ENCODE assay signal across 8 mouse cellular contexts in genomic region chr2:160872395-160872794, GRCm38 (mm10). TPM values are rescaled to one million over a fixed set of nuclear protein-coding genes. Genes with fewer than 3 reads are reported as not detected.
DNase-seq lines count a peak whose midpoint lies in the region; ATAC-seq and TF ChIP-seq lines count a peak whose summit lies in the region.

No protein-coding gene starts in this region.

- WGBS in hindbrain, embryonic 15.5 days, result under 1% methylated on average over 39 of the region's 47 CpGs
- 1% methylated on average over 44 of the region's 47 CpGs for WGBS in macrophage (ENCODE audit: missing documents)

- peak overlapping the region; percentile 98 for H3K27ac ChIP-seq in hindbrain, embryonic 15.5 days (replicated peaks)
- peak overlapping the region; percentile 97 for H3K27ac ChIP-seq in left cerebral cortex, adult 2 months
- H3K27ac ChIP-seq in macrophage, result no peak overlapping the region

- H3K36me3 ChIP-seq in hindbrain, embryonic 15.5 days, result no peaks in the 10 kb centered on the region
- no peaks in the 10 kb centered on the region for H3K36me3 ChIP-seq in macrophage (ENCODE audit: inconsistent target)

- peak; percentile 90 for ATAC-seq in hindbrain, embryonic 15.5 days (ENCODE audit: low FRiP score, low read depth)

- DNase-seq in R1 (ENCODE audit: low read depth, low spot score), result peak; percentile 58
- DNase-seq in cerebellum, postnatal 14 days, result peak; percentile 86 to 87
- peak; percentile 39 to 54 for DNase-seq in frontal cortex, postnatal 25 days (ENCODE audit: low spot score in 2 of 2)
- peak; percentile 72 to 75 for DNase-seq in left cerebral cortex, adult 2 months (ENCODE audit: extremely low spot score in 1 of 2, low spot score in 2 of 2)
- DNase-seq in right cerebral cortex, adult 18-20 months, result peak; percentile 76
- peak; percentile 69 for DNase-seq in urinary bladder, postnatal 25 days (ENCODE audit: low spot score)

- H3K4me3 ChIP-seq in hindbrain, embryonic 15.5 days, result peak overlapping the region; percentile 79
- peak overlapping the region; percentile 80 for H3K4me3 ChIP-seq in left cerebral cortex, adult 2 months
- H3K4me3 ChIP-seq in macrophage (ENCODE audit: inconsistent target), result peak overlapping the region; percentile 38

- H3K9ac ChIP-seq in hindbrain, embryonic 15.5 days, result peak overlapping the region; percentile 98

- H3K79me2 ChIP-seq in macrophage (ENCODE audit: inconsistent target), result no peaks in the 10 kb centered on the region

- intact Hi-C loops in left cerebral cortex, adult 2 months (cut with DNase I), result loop anchor here (2.0 to 5.0 kb wide), 4 partner anchors 65 to 225 kb away; partner anchors contain the start of genes Plcg1 and Top1

- no peaks in the 10 kb centered on the region for H3K9me3 ChIP-seq in hindbrain, embryonic 15.5 days

- no peaks in the 10 kb centered on the region for H3K27me3 ChIP-seq in hindbrain, embryonic 15.5 days

- peaks cover 17% of the 10 kb centered on the region for H3K4me1 ChIP-seq in hindbrain, embryonic 15.5 days (replicated peaks)

- H3K4me2 ChIP-seq in hindbrain, embryonic 15.5 days, result peak overlapping the region; percentile 73

- TF ChIP-seq CTCF in left cerebral cortex, adult 2 months (IDR thresholded peaks at IDR 0.05), result no peak

RNA-seq across cellular contexts. Expression of gene Zhx3, which starts 0.4 kb away (rescaled TPM):
- polyA plus RNA-seq in hindbrain, embryonic 15.5 days (2015; fragmentation: Nextera tagmentation; extraction: Ambion mirVana), result 20.6 and 22.5 TPM in 2 replicates
- total RNA-seq in left cerebral cortex, adult 2 months (2021), result 10 to 100 TPM; 67.8 to 81.4 TPM
- 10 to 100 TPM in 8 of 26 experiments, 1 to 10 TPM in 18; 1.4 to 15.8 (median 6.9) TPM for total RNA-seq in macrophage (2018; cell fraction: chromatin; rRNA removed)
- total RNA-seq in macrophage (2018; cell fraction: cytosol; rRNA removed), result 10 to 100 TPM in 3 of 26 experiments, 1 to 10 TPM in 23; 3.6 to 12.4 (median 6.7) TPM
- total RNA-seq in macrophage (2018; cell fraction: nucleus; rRNA removed), result 10 to 100 TPM in 12 of 26 experiments, 1 to 10 TPM in 14; 3.4 to 21.4 (median 9.5) TPM
- 4.1 to 5.7 TPM (median 4.5 TPM) in 3 replicates for polyA plus RNA-seq in macrophage (2018)

RNA-seq across cellular contexts. Expression of gene Lpin3, which starts 8.1 kb away (rescaled TPM):
- 0.45 and 0.61 TPM in 2 replicates for polyA plus RNA-seq in hindbrain, embryonic 15.5 days (2015; fragmentation: Nextera tagmentation; extraction: Ambion mirVana)
- total RNA-seq in left cerebral cortex, adult 2 months (2021), result 1 to 10 TPM in 1 of 2 experiments, under 1 TPM in 1; 0.65 to 1.8 TPM
- not detected for total RNA-seq in macrophage (2018; cell fraction: chromatin; rRNA removed)
- total RNA-seq in macrophage (2018; cell fraction: cytosol; rRNA removed), result not detected
- total RNA-seq in macrophage (2018; cell fraction: nucleus; rRNA removed), result not detected
- polyA plus RNA-seq in macrophage (2018), result not detected in 3 replicates

RNA-seq across cellular contexts. Expression of gene Emilin3, which starts 39.7 kb away (rescaled TPM):
- 0.66 TPM in 2 replicates for polyA plus RNA-seq in hindbrain, embryonic 15.5 days (2015; fragmentation: Nextera tagmentation; extraction: Ambion mirVana)
- under 1 TPM; 0.45 to 0.49 TPM for total RNA-seq in left cerebral cortex, adult 2 months (2021)
- not detected for total RNA-seq in macrophage (2018; cell fraction: chromatin; rRNA removed)
- not detected for total RNA-seq in macrophage (2018; cell fraction: cytosol; rRNA removed)
- not detected for total RNA-seq in macrophage (2018; cell fraction: nucleus; rRNA removed)
- not detected in 3 replicates for polyA plus RNA-seq in macrophage (2018)
